Mouse (Mus musculus) frontal cortex, postnatal 36 days (tissue): ENCODE measurements around the gene Apaf1.
A peak's percentile ranks its signal among the peaks of the same experiment; 100 is the strongest.

Experiments
- DNase-seq, 2 experiments: peaks; one replicate each; pipeline ENCODE4 v3.0.0; 2022; ENCODE audit warnings: low spot score in 2 of 2

Apaf1 gene

GRCm38 (mm10) chr10:91082550-91083392, at the start of gene Apaf1, which contains the start of gene Ikbip:
Apaf1 (minus strand) TSS chr10:91082770.
Ikbip (plus strand) TSS chr10:91082940.
- peak; percentile 100 for DNase-seq

GRCm38 (mm10) chr10:91131565-91131964, 49.0 kb upstream of the Apaf1 start:
- DNase-seq = no peak

GRCm38 (mm10) chr10:91130792-91131191, 48.2 kb upstream of the Apaf1 start:
- no peak for DNase-seq

DNA sequence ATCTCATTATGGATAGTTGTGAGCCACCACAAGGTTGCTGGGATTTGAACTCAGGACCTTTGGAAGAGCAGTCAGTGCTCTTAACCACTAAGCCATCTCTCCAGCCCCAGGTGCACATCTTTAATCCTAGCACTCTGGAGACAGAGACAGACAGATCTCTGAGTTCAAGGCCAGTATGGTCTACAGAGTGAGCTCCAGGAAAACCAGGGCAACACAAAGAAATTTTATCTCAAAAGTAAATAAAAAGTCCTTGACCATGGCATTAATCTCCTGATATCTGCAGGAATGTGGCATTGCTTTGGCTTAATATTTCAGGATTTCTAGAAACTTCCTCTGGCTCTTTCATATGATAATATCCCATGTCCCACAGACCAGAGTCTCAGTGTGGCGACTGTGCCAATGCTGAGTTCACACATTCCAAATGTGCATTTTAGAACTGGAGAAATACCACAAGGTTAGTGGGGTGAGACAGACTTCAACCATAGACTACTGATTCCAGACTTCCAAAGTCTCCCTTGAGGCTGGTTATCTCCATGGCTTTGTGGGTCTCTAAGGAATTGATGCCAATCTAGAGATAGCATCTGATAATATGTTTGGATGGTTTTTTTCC, 46.1 kb upstream of the Apaf1 start:
- no peak for DNase-seq

GRCm38 (mm10) chr10:91127395-91127794, 44.8 kb upstream of the Apaf1 start:
- DNase-seq = no peak

DNA sequence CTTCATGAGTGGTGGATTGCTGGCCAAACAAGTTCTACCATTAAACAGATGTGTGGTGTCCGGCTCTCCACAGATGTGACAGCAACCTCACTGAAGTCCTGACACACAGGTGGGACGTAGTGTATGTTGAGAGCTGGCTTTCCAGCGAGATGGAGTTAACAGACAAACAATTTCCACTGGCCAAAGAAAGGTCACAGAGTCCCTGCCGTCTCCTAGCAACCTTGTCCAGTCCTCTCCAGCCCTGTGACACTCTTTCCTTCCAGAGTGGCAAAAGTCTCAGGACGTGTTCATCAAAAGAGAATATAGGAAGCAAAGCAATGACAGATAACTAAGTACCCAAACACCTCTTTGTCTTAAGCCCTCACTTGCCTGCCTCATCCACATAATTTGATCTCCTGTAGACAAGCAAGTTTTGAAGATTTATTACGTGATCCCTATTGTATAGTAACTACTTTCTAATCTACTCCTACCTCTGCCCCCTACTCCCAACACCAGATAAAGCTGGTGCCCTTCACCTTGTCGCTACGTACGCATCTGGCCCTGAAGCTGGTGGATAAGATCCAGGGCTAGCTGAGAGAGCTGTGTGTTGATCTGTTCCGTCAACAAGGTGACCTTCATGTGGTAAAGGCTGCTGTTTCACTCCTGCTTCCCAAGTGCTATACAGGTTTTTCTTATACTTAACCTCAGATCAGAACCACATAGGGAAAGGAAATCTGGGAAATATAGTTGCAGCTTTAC, 44.2 kb upstream of the Apaf1 start:
- DNase-seq = no peak

- peak; percentile 96 to 98 for DNase-seq
These were observed 41.6 kb upstream of the Apaf1 start, which contains the start of gene Slc25a3 for GRCm38 (mm10) chr10:91123828-91124822. Slc25a3 (minus strand) TSS chr10:91124059.

DNA sequence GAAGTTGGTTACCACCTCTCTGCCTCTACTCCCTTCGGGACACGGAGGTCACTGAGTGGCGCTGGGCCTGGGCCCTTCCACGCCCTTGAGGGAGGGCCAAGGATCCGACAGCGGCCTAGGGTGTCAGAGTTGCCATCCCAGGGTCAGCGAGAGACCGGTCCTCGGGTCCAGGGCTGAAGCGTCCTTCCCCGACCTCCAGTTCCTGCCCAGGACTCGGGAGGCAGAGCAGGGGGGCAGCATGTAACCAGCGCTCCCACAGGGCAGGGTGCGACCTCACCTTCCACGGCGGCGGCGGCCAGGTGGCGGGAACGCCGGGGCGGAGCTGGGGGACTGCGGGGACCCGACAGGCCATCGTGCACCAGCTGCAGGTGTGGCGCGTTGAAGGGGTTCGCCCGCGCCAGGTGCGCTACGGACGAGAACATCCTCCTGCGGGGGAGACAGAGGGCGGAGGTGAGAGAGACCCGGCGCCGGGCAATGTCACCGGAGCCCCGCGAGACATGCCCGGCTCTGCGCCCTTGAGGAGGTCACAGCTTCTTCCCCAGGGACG, 40.8 kb upstream of the Apaf1 start:
- DNase-seq = peak in 1 of 2 experiments; percentile 13

DNA sequence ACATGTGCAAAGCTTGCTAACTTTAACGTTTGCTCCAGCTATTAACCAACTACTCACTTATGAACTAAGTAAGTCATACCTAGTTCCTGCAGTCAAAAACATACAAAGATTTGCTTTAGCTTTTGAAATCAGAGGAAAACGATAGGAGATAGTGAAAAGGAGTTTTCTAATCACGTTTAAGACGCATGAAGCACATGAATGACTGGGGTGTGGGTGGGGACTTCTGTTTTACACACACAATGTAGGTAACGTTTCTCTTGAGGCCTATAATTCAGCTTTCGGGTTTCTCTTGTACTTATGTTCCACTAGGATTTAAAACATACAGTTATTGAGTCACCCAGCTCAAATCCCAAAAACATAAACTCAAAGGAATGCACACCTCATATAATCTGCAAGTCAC, 40.1 kb upstream of the Apaf1 start:
- no peak for DNase-seq

GRCm38 (mm10) chr10:91116958-91117357, 34.4 kb upstream of the Apaf1 start:
- DNase-seq = no peak

DNA sequence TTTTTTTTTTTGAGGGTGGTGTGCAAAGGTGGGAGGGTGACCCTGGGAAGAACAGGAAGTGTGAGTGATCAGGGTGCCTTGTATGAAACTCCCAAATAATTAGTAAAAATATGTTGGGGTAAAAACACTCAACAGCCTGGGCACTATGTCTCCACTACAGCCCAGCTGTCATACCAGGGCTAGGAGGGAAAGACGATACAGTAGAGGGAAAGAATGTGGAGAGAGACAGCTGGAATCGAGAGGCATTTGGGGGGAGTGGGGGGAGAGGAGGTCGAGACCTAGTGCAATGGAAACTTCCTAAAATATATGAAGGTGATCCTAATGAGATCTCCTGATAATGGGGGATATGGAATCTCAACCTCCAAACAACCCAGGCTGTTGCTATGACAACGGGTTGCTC, 27.3 kb upstream of the Apaf1 start:
- no peak for DNase-seq

GRCm38 (mm10) chr10:91105981-91106380, 23.4 kb upstream of the Apaf1 start:
- no peak for DNase-seq

DNA sequence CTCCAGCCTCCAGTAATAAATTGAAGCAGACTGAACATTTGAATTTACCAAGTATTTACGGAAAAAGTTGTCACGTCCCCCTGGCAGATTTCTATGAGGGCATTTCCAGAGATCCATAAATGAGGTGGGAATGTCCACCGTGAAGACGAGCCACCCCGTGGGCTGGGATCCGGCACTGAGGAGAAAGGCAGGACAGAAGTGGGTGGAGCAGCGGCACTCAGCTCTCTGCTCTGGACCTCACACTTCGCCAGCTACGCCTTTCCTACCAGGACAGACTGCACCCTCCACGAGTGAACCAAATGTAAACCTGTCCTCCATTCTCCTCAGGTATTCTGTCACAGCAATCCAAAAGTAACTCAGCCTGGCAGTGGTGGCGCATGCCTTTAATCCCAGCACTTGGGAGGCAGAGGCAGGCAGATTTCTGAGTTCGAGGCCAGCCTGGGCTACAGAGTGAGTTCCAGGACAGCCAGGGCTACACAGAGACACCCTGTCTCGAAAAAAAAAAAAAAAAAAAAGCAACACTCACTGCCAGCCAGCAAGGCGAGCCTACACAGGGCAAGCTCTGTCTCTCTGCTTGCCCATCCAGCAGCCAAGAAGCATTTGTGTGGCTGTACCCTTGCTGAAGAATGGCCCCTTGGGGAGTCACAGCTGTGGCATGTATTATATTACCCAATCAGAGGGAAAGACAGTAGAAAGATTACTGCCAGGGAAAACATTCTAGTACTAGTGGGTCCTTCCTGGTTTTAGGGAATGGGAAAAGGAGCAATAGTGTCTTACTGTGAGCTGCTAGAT, 20.4 kb upstream of the Apaf1 start:
- no peak for DNase-seq

DNA sequence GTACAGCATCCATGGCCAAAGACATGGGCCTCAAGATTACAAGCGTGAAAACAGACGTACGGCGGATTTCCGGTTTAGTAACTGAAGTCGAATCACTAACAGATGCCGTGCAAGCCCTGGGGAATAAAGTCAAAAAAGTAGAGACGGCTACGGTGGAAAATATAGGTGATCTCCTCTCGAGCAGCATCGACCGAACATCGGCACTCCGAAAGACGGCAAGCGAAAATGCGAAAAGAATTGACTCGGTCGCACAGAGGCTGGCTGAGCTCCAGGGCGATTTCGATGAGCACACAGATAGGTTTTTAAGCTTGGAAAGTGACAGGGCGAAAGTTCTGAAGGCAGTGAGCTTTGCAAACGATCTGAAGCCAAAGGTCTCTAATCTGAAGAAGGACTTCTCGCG, 19.4 kb upstream of the Apaf1 start:
- DNase-seq = no peak

GRCm38 (mm10) chr10:91100101-91100500, 17.5 kb upstream of the Apaf1 start:
- DNase-seq = no peak

DNA sequence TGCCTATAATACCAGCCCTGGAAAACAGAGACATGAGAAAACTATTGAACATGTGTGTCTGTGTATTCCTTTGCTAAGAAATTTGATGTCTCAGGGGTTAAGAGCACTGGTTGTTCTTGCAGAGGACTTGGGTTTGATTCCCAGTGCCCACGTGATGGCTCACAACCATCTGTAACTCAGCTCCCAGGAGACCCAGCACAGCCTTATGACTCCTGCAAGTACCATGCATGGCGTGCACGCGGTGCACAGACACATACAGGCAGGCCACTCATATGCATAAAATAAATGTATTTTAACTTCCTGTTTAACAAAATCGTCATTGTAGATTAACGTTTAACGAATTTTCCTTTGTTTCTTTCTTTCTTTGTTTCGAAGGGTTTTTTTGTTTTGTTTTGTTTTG, 15.5 kb upstream of the Apaf1 start:
- no peak for DNase-seq

DNA sequence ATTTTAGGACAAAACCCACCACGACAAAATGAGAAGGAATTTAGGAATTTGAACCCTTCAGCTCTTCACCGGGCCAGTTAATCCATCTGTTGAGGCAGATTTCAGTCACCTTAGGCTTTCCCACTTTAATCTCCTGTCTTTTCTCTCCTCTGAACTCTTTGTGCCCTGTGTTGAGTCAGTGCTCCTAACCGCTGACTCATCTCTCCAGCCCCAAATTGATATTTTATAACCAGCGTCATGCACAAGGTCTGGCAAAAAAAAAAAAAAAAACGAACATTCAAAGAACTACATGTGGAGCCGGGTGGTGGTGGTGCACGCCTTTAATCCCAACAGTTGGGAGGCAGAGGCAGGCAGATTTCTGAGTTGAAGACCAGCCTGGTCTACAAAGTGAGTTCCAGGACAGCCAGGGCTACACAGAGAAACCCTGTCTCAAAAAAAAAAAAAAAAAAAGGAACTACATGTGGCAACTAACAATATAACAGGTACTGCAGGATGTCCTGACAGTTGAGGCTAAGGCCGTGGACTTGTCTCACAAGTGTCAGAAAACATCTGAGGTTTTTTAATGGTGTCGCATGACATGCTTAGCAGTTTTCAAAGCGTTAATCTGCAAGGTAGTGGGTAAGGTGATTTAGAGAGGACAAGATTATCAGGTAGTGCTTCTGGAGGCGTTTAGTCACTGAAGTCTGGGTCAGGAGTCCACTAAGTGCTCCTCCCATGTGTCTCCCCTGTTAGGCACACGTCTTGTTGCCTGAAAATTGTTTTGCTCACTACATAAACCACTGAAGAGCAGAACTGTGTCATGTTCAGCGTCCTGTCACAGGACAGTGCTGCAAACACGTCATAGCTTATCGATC, 11.9 kb upstream of the Apaf1 start:
- DNase-seq = no peak

- DNase-seq = no peak
These were observed 10.2 kb upstream of the Apaf1 start for GRCm38 (mm10) chr10:91092812-91093211.

- DNase-seq = no peak
These were observed 890 bp upstream of the Apaf1 start for GRCm38 (mm10) chr10:91083393-91083927.
